Mouse (Mus musculus) liver, embryonic 14.5 days (tissue): ENCODE data around the gene Tenm2.

Experiments used
- CTCF ChIP-seq: IDR thresholded peaks from 2 replicates; pipeline ENCODE4 v1.5.1; 2016; ENCODE audit warnings: antibody characterized with exemption, low read depth, control low read depth
- EP300 ChIP-seq: IDR thresholded peaks from 2 replicates; pipeline ENCODE4 v1.6.1; 2016; ENCODE audit warnings: antibody characterized with exemption, low read depth

DNA sequence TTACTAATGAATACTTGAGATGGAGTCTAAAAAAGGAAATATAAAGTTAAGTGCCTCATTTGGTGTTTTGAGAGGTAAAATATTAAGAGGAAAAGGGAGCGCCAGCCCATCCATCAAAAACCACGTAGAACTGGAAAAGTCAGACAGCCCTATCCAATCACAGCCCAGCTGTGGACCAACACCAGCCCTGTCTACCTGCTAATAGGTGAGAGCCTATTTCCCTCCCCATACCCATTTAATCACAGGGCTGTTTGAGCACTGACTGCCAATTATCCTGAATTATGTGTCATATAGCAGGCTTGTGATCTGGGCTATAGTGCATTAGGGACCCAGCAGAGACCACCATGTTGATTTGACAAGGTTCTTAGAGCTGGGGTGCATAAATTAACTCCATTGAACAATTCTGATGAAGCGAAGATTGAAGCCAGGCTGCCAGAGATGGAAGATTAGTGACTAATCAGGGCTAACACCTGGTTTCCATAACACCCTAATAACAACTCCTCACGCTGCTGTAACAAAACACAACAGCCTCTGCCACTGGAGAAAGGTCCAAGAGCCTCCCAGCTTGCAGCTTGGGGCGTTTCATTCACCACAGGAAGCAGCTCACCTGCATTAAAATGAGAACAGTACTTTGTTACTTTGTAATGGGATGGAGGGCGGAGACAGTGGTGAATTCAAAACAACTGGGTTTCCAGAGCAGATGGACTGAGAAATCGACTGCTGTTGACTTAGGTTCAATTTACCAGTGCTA is 204.3 kb downstream of the Tenm2 start:
- TF ChIP-seq CTCF (no peak), EP300 (no peak)
